Mouse (Mus musculus): ENCODE measurements at regions not wholly inside any gene's neighbourhood (a gene's known extent, or its start where the extent isn't known, plus 50 kb on each side); places are given as distances from the start of the nearest gene placed in this dataset.

DNA sequence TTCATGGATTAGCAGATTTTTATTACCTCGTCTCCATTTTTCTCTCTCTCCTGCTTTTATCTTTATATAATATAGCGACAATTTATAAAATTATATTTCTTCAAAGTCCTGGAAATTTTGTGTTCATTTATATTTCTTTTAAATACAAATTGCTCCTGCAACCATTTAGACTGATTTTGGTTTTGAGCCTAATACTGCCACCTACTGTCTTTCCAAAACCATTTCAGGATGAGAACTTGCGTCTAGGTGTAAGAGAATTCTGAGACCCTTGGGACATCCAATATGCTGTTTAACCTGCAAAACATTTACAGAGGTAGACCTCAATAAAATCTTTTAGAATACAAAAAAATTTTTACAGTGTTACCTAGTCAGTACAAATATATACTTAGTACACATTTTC, 158.1 kb downstream of the Gm6377 start:
- H3K27ac ChIP-seq: no peak overlapping the region
- no peak overlapping the region for H3K4me3 ChIP-seq
- TF ChIP-seq CTCF (conservative IDR thresholded peaks at IDR 0.05): peak; percentile 69
- no peak for DNase-seq (ENCODE audit: low spot score in 2 of 2)

DNA sequence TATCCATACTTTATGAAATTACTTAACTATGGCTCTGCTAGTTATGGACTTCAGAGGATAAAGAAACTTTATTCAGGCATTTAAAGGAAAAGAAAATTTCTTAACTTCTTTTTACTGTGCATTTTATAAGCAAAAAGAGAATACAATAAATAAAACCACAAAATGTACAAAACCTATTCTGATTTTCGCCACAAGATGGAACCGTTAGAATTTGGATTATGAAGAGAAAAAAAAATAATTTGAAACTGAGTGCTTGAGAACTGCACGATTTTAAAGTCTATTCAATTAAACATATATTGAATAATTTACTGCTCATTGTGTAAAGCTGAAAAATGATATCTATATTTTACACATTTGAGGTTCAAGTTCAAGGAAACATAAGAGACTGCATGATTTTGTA, 196.4 kb downstream of the Gm6377 start:
- no peak overlapping the region for H3K27ac ChIP-seq
- no peak overlapping the region for H3K4me3 ChIP-seq
- TF ChIP-seq CTCF (conservative IDR thresholded peaks at IDR 0.05): peak; percentile 66
- no peak for DNase-seq (ENCODE audit: low spot score in 2 of 2)

DNA sequence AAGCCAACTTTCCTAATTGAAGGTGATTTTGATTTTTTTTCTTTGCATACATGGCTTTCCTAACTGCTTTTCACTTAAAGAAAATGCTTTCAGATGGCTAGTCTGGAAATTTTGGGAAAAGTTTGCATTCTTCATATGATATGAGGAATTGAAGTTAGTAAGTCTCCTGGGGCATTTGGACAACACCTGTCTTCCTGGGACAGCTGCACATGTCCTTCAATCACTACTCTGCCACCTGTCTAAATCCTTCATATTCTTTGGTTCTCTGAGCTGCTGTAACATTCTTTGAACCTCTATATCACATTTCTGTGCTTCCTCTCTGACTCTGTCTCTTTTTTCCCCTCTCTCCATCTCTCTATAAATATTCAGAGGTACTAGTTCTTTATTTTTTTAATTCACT, 246.4 kb downstream of the Gm6377 start:
- no peak for TF ChIP-seq CTCF (conservative IDR thresholded peaks at IDR 0.05)
- DNase-seq (ENCODE audit: low spot score in 2 of 2): no peak
- no peak overlapping the region for H3K27ac ChIP-seq
- no peak overlapping the region for H3K4me3 ChIP-seq

Measured in layer of hippocampus, adult 2 months (tissue).